Mouse (Mus musculus) embryonic fibroblast, embryonic 13.5 days (primary cell): Measurements from ENCODE around the gene Zfp653. TPM values are rescaled to one million over a fixed set of nuclear protein-coding genes. Genes with fewer than 3 reads are reported as not detected.

ENCODE experiments used
- H3K27ac ChIP-seq: 2 replicates; pipeline ENCODE4 v1.5.1; 2012; ENCODE audit warnings: low read length, control low read depth, inconsistent platforms; ENCODE audit not compliant: insufficient read depth
- H3K4me1 ChIP-seq: 2 replicates; pipeline ENCODE4 v1.6.1; 2011; ENCODE audit warnings: low read length; ENCODE audit not compliant: control insufficient read depth, insufficient read depth
- H3K4me3 ChIP-seq: 2 replicates; pipeline ENCODE4 v1.5.1; 2011; ENCODE audit warnings: mild to moderate bottlenecking, control low read depth, low read length; ENCODE audit not compliant: insufficient read depth
- CTCF ChIP-seq: IDR thresholded peaks from 2 replicates; pipeline ENCODE4 v1.5.1; 2011; ENCODE audit warnings: mild to moderate bottlenecking, control low read depth, low read length, moderate library complexity, borderline replicate concordance; ENCODE audit not compliant: insufficient read depth
- POLR2A ChIP-seq: IDR thresholded peaks from 2 replicates; pipeline ENCODE4 v1.6.1; 2011; ENCODE audit warnings: low read depth, mild to moderate bottlenecking, control low read depth, low read length, moderate library complexity
- polyA plus RNA-seq: library from polyadenylated mRNA; stranded (reverse); fragments of >200 nt; gene quantifications from 2 replicates; pipeline ENCODE4 v1.2.4, GENCODE M21; 2011; ENCODE audit warnings: low read depth; ENCODE audit not compliant: missing spikeins, insufficient read length

Zfp653 gene
- polyA plus RNA-seq, 1 experiment, result 4.4 TPM

DNA sequence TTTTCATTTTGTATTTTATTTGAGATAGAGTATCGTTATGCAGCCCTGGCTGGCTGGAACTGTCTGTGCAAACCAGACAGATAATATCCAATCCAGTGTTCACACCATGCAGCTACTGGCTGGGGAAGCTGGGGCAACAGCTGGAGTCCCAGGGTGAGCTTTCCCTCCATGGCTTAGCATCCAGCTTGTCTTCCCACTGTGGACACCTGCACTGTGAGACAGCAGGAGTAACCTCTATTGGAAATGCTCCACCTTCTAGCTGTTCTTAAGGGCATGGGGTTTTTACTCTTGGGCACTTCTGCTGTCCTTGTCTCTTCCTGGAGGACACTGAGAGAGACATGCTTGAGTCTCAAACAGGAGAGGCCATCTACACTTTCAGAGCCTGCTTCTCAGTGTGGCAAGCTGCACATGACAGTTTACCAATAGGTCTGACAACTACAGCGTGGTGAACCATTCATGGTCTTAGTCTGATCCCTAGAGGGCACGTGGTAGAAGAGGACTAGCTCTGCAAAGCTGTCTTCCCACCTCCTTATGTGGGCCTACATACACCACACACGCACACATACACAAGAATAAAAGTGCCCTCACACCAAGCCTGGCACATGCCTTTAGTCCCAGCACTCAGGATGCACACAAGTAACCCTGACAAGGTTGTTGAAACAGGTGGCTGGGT lies 1.2 kb downstream of the Zfp653 start:
- Histone ChIP-seq H3K4me1 (no peaks in the 10 kb centered on the region), H3K27ac (no peak overlapping the region), H3K4me3 (peak overlapping the region; percentile 29; the same call in 1 of the 2 replicates)
- TF ChIP-seq CTCF, result no peak
- no peak for TF ChIP-seq POLR2A

DNA sequence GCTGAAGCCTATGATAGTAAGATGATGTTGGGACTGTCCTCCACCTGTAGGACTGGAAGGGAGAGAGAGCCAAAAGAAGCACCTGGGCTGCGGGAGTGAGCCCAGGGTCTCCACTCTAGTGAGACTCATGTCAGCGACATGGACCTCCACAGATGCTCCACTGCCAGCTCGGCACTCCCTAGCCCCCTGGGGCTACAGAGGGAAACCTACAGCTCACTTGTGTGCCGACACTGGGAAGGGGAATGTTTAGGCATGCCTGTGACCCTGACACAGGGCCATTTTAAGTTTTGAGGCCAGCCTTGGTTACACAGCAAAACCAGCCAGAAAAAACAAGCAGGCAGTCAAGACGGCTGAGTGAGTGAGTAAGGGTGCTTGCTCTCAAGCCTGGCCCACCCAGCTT lies 4.0 kb downstream of the Zfp653 start:
- Histone ChIP-seq H3K4me1 (no peaks in the 10 kb centered on the region), H3K4me3 (no peak overlapping the region), H3K27ac (no peak overlapping the region)
- TF ChIP-seq CTCF (no peak), POLR2A (no peak)

DNA sequence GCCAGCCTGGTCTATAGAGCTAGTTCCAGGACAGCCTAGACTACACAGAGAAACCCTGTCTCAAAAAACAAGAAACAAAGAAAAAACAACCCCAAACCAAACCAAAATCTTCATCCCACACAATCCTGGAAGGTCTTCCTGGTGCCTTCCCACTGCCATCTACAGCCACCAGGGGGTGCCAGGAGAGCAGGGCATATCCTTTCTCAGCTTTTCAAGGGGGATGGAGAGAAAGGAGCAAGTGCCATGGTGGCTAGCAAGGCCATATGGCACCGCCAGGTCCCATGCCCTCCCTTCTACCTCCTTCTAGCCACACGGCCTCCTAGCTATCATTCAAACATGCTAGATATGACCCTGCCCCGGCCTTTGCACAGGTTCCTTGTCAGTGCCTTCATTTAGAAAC lies 4.7 kb downstream of the Zfp653 start:
- TF ChIP-seq POLR2A (no peak), CTCF (peak; percentile 78)
- H3K4me1 ChIP-seq, result no peaks in the 10 kb centered on the region
- H3K4me3 ChIP-seq, result no peak overlapping the region
- no peak overlapping the region for H3K27ac ChIP-seq

DNA sequence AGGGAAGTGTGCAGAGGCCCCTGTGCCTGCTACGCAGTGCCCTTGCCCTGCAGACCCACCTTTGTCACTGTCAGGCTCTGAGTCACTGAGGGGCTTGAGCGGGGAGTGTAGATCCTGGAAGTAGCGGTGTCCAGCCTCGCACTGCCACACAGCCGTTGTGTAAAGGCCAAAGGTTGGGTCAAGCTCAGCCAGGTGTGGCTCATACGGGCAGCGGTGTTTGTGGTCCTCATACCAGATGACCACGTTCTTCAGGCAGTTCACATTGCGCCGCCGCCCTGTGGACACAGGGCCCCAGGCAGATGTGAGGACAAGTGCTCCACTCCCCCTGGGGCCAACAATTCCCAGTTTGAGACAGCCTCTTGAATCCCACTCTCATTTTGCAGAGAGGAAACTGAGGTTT lies 5.5 kb downstream of the Zfp653 start:
- no peaks in the 10 kb centered on the region for H3K4me1 ChIP-seq
- no peak for TF ChIP-seq CTCF
- no peak for TF ChIP-seq POLR2A
- no peak overlapping the region for H3K4me3 ChIP-seq
- H3K27ac ChIP-seq, result no peak overlapping the region

DNA sequence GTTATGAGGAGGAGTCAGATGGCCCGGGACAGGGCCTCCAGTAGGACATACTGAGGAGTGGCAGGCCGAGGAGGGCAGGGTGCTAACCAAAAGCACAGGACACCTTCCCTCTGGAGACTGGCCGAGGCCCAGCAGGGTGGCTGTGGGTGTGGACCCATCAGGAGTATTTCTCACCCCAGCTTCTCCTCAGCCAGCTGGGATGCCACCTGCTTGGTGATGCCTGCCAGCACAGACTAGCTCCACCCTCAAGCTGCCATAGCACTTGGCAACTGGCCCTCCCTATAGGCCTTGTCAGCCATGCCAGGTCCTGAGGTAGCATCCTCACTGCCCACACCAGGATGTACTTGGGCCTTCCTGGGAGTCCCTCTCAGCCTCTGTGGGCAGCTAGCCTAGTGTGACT lies 6.8 kb downstream of the Zfp653 start:
- no peak overlapping the region for H3K27ac ChIP-seq
- no peaks in the 10 kb centered on the region for H3K4me1 ChIP-seq
- no peak overlapping the region for H3K4me3 ChIP-seq
- TF ChIP-seq POLR2A, result no peak
- no peak for TF ChIP-seq CTCF

DNA sequence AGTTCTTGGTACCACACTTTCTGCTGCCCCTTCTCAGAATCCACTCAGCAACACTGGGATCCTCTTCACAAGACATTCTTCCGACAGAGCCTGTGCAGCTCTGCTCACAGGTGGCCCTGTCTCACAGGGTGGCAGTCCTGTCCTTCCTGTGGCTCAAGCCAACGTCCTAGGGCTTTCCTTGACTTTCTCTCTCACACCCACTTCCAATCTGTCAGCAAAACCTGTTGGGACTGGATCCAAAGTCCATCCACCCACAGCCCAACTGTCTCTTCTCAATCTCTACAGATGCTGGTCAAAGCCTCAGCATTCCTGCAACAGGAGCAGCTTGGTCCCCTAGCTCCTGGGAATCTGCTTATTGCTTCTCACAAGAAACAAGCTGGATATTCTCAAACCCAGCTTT lies 9.8 kb downstream of the Zfp653 start:
- Histone ChIP-seq H3K4me3 (no peak overlapping the region), H3K27ac (no peak overlapping the region), H3K4me1 (no peaks in the 10 kb centered on the region)
- TF ChIP-seq CTCF (no peak), POLR2A (no peak)

DNA sequence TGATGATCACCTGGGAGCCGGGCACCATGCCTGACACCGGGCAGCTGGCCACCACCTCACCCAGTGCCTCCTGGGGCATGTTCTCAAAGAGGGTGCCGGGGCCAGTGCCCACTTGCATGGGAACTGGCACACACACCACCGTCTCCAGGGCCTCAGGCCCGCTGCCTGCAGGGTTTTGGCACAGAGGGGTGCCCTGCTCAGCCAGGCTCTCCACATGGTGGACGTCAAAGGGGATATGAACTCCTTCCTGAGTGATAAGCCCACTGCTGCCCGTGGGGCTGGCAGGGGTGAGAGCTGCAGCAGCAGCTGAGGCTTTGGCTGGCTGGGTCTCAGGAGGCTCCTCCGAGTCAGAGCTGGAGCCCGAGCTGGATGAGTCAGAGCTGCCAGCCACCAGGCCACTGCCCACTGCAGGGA lies 13.2 kb downstream of the Zfp653 start:
- Histone ChIP-seq H3K27ac (no peak overlapping the region), H3K4me3 (no peak overlapping the region), H3K4me1 (no peaks in the 10 kb centered on the region)
- no peak for TF ChIP-seq POLR2A
- TF ChIP-seq CTCF, result no peak

DNA sequence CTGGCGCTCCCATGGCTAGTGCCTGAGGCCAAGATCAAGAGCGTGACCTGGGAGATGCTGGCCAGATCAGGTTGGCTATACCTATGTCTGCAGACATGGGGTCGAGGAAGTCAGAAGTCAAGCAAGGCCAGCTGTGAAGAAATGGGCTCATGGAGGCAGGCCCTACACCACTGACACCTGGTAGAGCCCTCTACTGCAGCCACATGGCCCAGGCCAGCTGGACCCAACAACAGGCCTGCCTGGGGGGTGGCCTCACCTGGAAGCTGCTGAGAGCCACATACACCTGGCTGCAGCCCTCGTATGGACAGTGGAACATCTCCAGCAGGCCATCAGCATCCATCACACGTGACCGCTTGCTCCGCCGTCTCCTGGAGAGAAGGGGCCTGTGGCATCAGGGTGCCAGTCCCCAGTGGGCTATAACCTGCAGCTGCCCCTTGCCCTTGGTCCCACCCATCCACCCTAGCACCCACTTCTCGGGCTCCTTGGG lies 14.1 kb downstream of the Zfp653 start:
- H3K4me1 ChIP-seq, result no peaks in the 10 kb centered on the region
- no peak for TF ChIP-seq CTCF
- no peak for TF ChIP-seq POLR2A
- H3K4me3 ChIP-seq, result no peak overlapping the region
- H3K27ac ChIP-seq, result no peak overlapping the region

DNA sequence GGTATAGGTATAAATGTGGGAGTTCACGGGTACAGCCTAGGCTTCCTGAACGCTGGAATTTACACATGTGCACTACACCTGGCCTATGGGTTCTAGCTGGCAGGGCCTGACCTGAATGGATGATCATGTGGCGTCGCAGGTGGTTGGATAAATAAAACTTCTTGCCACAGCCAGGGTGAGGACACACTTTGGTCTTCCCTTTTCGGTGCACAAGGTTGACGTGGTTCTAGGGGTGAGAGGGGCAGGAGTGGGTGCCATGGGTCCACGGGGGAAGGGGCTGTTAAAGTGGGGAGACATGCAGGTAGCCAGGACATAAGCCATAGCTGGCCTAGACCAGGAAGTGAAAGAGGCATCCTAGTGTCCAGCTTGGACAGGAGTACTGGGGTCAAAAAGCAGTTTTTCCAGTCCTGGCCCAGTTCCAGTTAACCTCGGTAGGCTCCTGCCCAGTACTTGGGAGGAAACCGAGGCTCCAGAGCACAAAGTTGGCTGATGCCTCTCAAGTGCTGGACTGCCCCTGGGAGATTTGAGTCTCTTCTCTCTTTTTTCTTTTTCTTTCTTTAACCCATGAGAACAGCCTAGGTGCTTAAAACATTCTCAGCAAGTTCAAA lies 14.8 kb downstream of the Zfp653 start:
- no peak overlapping the region for H3K27ac ChIP-seq
- TF ChIP-seq CTCF, result no peak
- TF ChIP-seq POLR2A, result no peak
- no peak overlapping the region for H3K4me3 ChIP-seq
- H3K4me1 ChIP-seq, result no peaks in the 10 kb centered on the region

DNA sequence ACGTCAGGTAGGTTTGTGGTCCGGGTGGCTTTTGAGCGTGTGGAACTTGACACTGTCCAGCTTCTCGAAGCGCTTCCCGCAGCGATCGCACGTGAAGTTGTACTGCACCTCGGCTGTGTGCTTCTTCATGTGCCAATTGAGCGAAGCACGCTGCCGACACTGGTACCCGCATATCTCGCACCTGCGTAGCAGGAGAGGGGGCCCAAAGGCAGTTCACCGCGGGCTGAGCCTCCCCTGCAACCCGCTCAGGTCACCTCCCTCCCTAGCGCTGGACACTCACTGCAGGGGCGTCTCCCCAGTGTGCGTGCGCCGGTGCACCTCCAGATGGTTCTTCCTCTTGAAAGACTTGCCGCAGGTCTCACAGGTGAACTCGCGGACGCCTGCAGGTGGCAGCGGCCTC lies 15.5 kb downstream of the Zfp653 start:
- TF ChIP-seq POLR2A (no peak), CTCF (no peak)
- no peak overlapping the region for H3K4me3 ChIP-seq
- no peak overlapping the region for H3K27ac ChIP-seq
- no peaks in the 10 kb centered on the region for H3K4me1 ChIP-seq

DNA sequence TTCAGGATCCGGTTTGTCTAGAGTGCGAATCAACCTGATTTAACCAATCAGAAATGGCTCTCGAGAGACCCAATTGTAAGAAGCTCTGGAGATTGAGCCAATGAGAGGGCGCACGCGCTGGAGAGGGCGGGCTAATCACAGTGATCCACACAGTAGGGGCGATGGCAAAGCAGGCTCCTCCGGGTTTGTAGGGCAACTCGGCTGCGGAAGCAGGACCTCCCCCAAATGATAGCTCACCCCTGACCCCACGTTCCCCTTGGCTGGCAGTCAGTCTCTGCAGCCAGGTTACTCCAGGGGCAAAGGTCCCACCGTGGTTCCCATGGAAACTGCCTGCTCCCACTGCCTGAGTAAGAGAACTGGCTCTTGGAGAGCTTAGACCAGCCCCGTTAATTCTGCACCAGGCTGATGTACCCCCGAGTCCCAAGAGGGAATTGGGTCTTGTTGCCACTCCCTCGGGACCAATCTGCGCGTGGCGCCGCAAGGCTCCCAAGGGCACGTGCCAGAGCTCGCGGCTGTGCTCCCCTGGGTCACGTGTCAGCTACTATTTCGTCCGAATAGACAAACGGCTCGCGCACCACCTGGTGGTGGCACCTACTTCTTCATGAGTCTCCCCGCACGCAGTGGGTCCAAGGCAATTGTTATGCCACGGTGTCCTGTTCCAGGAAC lies 16.6 kb downstream of the Zfp653 start:
- Histone ChIP-seq H3K4me3 (no peak overlapping the region), H3K4me1 (no peaks in the 10 kb centered on the region), H3K27ac (no peak overlapping the region)
- TF ChIP-seq CTCF (peak; percentile 48; the same call in 1 of the 2 replicates), POLR2A (no peak; the same call in 1 of the 2 replicates)
